ENCODE assay signal across 20 mouse cellular contexts in genomic region chr3:115646993-115647392, GRCm38 (mm10).
DNase-seq lines count a peak whose midpoint lies in the region; ATAC-seq and TF ChIP-seq lines count a peak whose summit lies in the region.
"Had no signal": no experiment of that assay in that cellular context is flagged by ENCODE, and none has a peak within 500 bp of the region (broad histone marks: within the 10 kb centered on the region; RNA-seq: fewer than 3 reads in every experiment).

No protein-coding gene starts in this region.

- H3K4me3 ChIP-seq in brown adipose tissue, adult 24 weeks (ENCODE audit: insufficient read depth, low read depth, low read length), result no peak overlapping the region
- H3K4me3 ChIP-seq in heart, postnatal 0 days (ENCODE audit: low read depth, low read length), result no peak overlapping the region
- H3K4me3 ChIP-seq: hindbrain, embryonic 15.5 days; limb, embryonic 15.5 days; lung, embryonic 15.5 days; neural tube, embryonic 15.5 days; stomach, embryonic 15.5 days had no signal

- H3K4me1 ChIP-seq in brown adipose tissue, adult 24 weeks (ENCODE audit: control insufficient read depth, insufficient read depth, insufficient read length, low read length), result peaks cover 10% of the 10 kb centered on the region
- H3K4me1 ChIP-seq in heart, postnatal 0 days (ENCODE audit: control insufficient read depth, insufficient read depth), result peaks cover 35% of the 10 kb centered on the region
- H3K4me1 ChIP-seq: stomach, embryonic 15.5 days had no signal

- H3K9ac ChIP-seq in heart, postnatal 0 days (replicated peaks; ENCODE audit: low read depth, low read length), result no peak overlapping the region
- H3K9ac ChIP-seq: hindbrain, embryonic 15.5 days; limb, embryonic 15.5 days; lung, embryonic 15.5 days; neural tube, embryonic 15.5 days; stomach, embryonic 15.5 days had no signal

- H3K9me3 ChIP-seq in heart, postnatal 0 days (replicated peaks; ENCODE audit: control insufficient read depth, low read length), result no peaks in the 10 kb centered on the region
- H3K9me3 ChIP-seq: hindbrain, embryonic 15.5 days; limb, embryonic 15.5 days; lung, embryonic 15.5 days; neural tube, embryonic 15.5 days; stomach, embryonic 15.5 days had no signal

- 25% methylated on average over 7 of the region's 7 CpGs for WGBS in heart, postnatal 0 days

- H3K27ac ChIP-seq in brown adipose tissue, adult 24 weeks (replicated peaks; ENCODE audit: low read depth, low read length), result peak overlapping the region; percentile 66
- peak overlapping the region; percentile 77 for H3K27ac ChIP-seq in heart, postnatal 0 days (ENCODE audit: low read depth)
- H3K27ac ChIP-seq: hindbrain, embryonic 15.5 days; limb, embryonic 15.5 days; lung, embryonic 15.5 days; neural tube, embryonic 15.5 days; stomach, embryonic 15.5 days had no signal

- no peak for TF ChIP-seq EP300 in heart, postnatal 0 days (IDR thresholded peaks at IDR 0.05; ENCODE audit: low read depth)

- H3K36me3 ChIP-seq in heart, postnatal 0 days (replicated peaks; ENCODE audit: control insufficient read depth, insufficient read depth, low read length), result no peaks in the 10 kb centered on the region
- H3K36me3 ChIP-seq: hindbrain, embryonic 15.5 days; limb, embryonic 15.5 days; lung, embryonic 15.5 days; neural tube, embryonic 15.5 days; stomach, embryonic 15.5 days had no signal

- DNase-seq in kidney, adult 11 months, result peak; percentile 11
- DNase-seq in kidney, postnatal 10 days, result no peak
- peak; percentile 55 for DNase-seq in 3T3-L1 (ENCODE audit: low read depth, low spot score)
- DNase-seq in heart, postnatal 0 days (ENCODE audit: low spot score), result peak; percentile 32
- no peak for DNase-seq in cerebellum, postnatal 36 days
- no peak for DNase-seq in layer of hippocampus, postnatal 14 days (ENCODE audit: low spot score in 2 of 2)
- DNase-seq: adrenal gland, postnatal 25 days; cerebellum, adult 9-11 months; embryo, embryonic 11 days; gastrocnemius, postnatal 14 days; layer of hippocampus, adult 9-11 months; retina, postnatal 1 day had no signal

- no peaks in the 10 kb centered on the region for H3K27me3 ChIP-seq in heart, postnatal 0 days (ENCODE audit: control insufficient read depth, insufficient read depth, low read length)
- H3K27me3 ChIP-seq: hindbrain, embryonic 15.5 days; limb, embryonic 15.5 days; lung, embryonic 15.5 days; neural tube, embryonic 15.5 days; stomach, embryonic 15.5 days had no signal

- ATAC-seq in heart, postnatal 0 days (ENCODE audit: insufficient read depth, low read depth), result peak; percentile 24; the same call in 1 of the 2 replicates
- ATAC-seq in megakaryocyte, adult 5-6 weeks (ENCODE audit: poor library complexity, severe bottlenecking), result no peak
- ATAC-seq: intestine, postnatal 0 days had no signal

- no peak overlapping the region for H3K4me2 ChIP-seq in heart, postnatal 0 days (ENCODE audit: low read depth, low read length)
- H3K4me2 ChIP-seq: hindbrain, embryonic 15.5 days; limb, embryonic 15.5 days; lung, embryonic 15.5 days; neural tube, embryonic 15.5 days; stomach, embryonic 15.5 days had no signal

- no peak for TF ChIP-seq CTCF in heart, postnatal 0 days (IDR thresholded peaks at IDR 0.05; ENCODE audit: low read depth)

Comparison
In these comparisons a context has a peak if more than half of its experiments do, and no peak if none do; other contexts are left out.
1. DNase-seq: peak in kidney, adult 11 months (single experiment), 3T3-L1 (single experiment) and heart, postnatal 0 days (single experiment); none in kidney, postnatal 10 days (single experiment), cerebellum, postnatal 36 days (0 of 2) and layer of hippocampus, postnatal 14 days (0 of 2).